Mouse (Mus musculus) spleen, adult 18-20 months (tissue): ENCODE measurements around the gene Pitpna.

ENCODE experiments used
- DNase-seq, 2 experiments: peaks; one replicate each; pipeline ENCODE4 v3.0.0; 2022; ENCODE audit warnings: mixed read lengths in 2 of 2

The Pitpna gene

GRCm38 (mm10) chr11:75635315-75635714 lies 47.4 kb downstream of the Pitpna start:
- no peak for DNase-seq

DNA sequence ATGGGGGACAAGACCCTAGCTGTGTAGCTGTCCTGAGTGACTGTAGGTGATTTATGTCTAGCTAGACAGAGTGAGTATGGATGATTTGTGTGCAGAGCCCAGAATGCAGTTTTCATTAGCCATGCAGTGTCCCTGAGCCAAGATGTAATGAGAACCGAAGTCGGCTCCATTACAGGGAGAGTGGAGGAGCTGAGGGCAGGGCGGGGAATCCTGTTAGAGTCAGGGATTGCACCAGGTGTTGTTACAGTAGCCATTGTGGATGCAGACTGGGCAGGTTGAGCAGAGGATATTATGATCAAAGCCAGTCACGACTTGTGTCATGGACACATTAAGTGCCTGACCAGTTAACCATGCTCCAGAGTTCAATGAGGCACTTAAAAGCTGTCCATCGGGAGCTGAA lies 55.4 kb downstream of the Pitpna start:
- no peak for DNase-seq

DNA sequence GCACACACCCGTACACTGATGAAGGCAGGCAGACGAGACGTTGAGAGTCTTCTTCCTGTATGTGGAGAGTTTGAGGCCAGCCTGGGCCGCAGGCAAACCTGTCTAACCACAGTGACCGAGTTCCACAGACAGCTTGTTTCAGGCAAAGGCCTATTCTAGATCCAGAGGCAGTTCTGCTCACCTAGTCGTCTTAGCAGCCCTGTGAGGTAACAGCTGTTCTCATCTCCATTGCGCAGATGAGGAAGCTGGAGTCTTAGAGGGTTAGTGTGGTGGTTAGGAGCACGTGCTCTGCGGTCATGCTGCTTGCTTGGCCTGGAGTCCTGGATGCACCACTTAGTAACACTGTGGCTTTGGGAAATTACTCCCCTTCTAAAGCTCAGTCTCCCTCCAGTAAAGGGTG lies 56.8 kb downstream of the Pitpna start:
- DNase-seq: no peak

DNA sequence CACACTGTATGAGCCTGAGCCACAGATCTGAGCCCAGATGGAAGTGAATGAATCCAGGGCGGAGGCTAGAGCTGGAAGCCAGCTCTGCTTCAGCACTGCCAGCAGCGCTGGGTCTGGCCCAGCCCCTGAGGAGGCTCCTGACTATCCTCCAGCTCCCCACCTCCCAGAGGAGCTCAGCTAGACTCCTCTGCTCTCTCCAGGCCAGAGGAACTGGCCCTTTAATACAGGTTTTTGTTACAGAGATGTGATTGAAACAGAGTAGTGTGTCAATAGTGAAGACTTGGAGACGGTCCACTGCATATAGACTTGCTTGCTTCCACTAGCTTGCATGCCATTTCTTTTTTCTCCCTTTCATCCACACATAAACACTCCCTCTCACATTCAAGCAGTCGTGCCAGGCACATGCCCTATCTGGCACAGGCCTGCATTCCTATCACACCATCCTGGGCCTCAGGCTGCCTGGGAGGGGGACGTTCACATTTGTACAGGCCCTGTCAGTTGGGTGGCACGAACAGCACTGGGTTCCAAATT lies 59.8 kb downstream of the Pitpna start:
- no peak for DNase-seq

- no peak for DNase-seq
Measured at GRCm38 (mm10) chr11:75649155-75649561, 61.3 kb downstream of the Pitpna start.

- DNase-seq: no peak
Measured at GRCm38 (mm10) chr11:75650311-75650710, 62.4 kb downstream of the Pitpna start, which contains the start of gene Myo1c. Gene Myo1c, plus strand, starts transcription at chr11:75650504.

DNA sequence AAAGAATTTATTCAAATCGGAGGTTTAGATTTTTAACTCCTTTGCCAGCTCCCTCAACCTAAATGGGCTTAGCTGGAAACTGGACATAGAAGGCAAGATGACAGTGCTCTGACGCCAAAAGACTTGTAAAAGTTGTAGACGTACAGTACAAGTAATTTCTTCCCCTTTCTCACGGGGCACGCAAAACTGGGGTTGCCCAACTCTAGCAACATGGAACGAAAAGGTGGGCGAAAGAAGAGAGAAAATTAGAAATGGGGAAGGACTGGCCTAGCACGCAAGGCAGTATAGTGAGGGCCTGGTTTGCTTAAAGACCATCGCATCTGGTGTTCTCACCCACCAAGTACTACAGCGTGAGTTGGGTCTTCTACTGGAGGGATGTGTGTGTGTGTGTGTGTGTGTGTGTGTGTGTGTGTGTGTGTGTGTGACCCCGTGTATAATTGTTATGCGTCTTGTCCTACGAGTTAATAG lies 63.1 kb downstream of the Pitpna start:
- no peak for DNase-seq

DNA sequence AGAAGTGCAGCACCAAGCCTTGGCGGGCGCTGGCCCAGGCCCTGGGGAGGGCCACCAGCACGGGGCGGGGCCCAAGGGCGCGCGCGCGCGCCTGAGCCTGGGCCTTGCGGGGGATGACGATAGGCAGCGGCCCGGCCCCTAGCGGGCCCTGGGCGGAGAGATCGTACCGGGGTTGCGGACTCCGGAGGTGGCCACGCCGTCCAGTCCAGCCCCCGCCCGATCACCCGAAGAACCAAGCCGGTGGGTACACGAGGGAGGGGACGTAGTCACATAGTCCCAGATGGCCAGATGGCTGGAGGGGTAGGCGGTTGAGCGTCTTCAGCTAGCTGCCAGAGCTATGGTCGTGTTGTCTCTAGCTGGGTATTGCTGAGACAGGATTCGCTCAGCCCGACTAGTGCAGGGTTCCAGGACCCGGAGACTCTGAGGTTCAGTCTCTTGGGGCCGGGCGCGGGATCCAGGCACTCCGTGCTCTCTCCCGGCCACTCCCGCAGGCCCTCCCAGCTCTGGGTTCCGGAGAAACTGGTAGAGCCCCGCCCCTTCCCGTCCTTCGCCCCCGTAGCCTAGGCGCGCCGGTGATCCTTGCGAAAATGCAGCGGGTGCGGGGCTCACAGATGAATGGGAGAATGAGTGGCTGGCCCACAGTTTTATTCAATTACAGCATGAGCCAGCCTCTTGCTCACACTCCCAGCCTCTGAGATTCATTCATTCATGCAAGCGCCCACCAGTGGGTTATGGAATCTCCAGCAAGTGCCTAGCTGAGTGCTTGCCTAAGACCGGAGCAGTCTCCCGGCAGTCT lies 63.7 kb downstream of the Pitpna start:
- DNase-seq: peak; percentile 85

DNA sequence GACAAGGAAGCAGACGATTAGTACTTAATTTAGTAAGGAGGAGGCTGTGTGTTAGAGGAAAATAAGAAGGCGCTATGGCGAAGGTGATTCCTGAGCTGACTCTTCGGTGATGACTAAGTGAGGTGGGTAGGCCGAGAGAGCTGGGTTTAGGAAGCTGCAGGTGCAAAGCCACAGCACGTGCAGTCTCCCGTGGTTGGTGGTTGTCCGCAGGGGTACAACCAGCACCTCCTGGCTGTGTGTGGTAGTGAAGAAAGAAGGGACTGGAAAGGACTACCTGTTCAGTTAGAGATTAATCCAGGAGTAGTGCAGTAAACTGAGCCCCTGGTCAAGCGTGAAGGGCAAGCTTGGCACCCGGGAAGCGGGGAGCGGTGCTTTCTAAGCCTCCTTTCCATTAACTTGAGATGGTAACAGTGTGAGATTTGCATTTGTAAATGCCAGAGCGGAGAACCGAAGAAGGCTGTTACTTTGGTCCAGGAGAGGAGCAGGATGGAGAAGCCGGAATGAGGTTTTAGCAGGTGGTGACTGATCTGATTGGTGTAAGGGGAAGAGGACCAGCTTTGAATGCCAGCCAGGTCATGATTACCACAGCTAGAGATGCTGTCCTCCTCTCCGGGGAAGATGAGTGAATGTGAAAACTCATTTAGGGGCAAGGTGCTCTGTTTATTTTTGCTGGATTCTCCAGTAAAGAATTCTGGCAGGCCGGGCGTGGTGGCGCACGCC lies 64.5 kb downstream of the Pitpna start:
- DNase-seq: peak; percentile 55 to 64

DNA sequence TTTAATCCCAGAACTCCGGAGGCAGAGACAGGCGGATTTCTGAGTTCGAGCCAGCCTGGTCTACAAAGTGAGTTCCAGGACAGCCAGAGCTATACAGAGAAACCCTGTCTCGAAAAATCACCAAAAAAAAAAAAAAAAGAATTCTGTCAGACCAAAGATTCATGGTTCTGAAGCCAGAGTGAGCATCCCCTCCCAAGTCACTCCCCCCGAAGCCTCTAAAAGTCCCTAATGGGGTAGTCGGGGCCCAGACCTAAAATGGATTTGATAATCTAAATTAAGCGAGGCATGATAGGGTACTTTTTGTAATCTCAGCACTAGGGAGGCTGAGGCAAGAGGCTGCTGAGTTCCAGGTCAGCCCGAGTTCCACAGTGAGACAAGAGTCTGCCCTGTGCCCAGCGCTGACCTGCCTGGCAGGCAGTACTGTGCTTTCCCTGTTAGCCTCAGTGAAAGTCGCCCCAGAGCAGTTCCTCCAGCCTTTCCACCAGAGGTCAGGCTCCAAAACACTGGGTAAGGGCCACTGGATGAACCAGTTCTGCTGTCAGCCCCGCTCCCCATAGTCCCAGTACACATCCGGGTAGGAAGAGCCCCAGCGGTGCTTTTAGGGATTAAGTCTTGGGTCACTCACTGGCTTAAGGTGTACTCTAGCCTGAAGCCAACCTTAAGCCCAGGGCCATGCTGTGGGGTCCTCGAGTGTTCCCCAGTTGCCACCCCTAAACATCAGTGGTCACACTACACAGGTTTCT lies 65.2 kb downstream of the Pitpna start:
- peak; percentile 36 to 53 for DNase-seq

DNA sequence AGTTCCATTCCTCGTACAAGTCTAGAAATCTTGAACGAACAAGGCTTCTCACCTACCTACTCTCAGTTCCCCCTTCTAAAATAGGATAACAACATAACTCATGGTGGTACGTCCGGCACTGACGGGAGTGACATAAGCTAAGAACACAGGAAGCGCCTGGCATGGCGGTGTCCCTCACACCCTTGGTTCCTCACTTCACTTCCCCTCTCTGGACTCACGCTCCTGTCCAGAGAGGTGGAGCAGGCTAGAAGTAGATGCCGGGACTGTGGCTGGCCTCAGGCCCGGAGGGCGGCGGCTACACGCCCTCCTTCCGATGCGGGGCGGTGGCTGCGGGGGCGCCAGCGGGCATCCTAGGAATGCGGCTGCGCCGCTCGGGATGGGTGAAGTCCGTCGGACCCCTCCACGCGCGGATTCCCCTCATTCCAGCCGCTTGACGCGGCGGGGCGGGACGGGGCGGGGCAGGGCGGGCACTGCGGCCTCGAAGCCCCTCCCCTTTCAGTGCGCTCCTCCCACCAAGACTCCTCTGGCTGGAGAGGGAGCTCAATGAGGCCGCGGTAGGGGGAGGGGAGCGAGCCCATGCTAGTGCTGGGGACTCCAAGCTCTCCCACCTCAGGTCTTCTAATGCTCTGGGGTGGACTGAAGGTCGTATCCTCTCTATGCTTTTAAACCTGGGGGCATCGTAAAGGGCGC lies 66.0 kb downstream of the Pitpna start:
- DNase-seq: peak; percentile 81 to 86

DNA sequence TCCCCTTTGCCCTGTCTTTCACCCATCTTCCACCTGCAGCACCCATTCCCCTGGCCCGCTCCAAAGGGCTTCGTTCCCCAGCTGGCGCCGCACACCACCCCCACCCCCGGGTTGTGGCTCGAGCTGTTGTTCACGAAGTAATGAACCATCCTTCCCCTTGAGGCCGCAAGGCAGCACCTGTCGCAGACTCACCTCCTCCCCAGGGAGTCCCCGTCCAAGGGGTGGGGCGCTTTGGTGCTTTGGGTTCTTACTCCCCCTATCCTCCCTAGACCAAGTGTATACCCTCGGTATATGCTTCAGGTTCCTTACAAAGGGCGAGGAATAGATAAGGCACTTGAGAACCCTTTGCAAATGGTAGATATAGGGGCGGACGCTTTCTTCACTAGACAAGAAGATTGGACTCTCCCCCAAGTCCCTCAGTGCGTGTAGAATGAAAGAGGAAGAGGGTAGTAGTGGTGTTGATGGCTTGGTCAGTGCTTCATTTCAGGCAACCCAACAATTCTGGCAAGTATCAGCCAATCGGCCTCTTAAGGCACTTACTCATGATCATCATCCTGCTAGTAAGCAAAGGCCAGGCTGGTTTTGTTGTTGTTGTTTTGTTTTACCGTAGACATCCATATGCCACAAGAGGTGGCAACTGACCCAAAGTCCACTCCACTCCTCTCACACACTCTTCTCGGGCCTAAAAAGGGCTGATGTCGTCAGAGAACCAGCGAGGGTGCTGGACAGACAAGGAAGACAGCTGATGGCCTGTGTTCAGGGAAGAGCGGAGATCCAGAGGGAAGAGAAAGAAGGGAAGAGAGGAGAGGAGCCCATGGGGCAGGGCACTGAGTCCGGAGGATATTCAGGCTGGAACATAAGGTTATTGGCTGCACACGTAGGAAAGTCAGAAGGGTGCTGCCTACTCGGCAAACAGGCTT lies 66.8 kb downstream of the Pitpna start:
- peak; percentile 81 to 89 for DNase-seq

DNA sequence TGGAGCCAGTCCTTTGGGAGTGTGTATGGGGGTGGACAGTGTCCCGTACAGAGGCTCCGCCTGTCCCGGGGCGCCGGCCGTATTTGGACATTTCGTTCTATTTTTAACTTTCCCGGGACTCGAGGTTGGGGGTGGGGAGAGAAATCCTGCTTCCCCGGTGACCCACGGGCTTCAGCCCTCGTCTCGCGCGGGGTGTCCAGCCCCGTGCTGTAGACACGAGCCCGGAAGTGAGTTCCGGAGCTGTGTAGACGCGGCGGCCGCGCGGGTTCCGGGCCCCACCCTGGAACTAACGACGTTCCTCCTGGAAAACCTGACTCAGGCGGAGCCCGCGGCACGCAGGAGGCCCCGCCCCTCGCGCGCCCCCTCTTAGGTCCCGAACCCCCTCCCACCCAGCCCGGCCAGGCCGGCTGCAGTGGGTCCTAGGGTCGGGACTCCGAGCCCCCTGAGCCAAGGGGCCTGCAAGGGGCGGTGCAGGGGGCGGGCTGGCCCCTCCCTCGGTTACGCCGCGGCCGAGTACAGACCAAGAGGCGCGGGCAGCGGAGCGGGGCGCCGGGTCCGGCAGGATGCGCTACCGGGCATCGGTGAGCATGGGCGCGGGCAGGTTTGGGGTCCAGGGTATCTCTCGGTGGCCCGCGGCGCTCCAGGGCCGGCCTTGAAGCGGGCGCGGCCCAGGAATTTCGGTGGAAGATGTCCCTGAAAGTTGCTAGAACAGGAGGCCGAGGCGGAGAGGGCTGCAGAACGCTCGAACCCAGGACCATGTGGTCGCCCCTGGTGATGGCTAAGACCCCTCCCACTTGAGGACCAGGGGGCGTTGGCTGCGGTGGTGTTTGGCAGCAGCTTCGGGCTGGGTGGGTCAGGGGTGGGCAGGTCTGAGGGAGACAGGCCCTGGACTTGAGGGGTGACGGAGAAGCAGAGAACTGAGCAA lies 68.0 kb downstream of the Pitpna start:
- DNase-seq: peak; percentile 80 to 87

DNA sequence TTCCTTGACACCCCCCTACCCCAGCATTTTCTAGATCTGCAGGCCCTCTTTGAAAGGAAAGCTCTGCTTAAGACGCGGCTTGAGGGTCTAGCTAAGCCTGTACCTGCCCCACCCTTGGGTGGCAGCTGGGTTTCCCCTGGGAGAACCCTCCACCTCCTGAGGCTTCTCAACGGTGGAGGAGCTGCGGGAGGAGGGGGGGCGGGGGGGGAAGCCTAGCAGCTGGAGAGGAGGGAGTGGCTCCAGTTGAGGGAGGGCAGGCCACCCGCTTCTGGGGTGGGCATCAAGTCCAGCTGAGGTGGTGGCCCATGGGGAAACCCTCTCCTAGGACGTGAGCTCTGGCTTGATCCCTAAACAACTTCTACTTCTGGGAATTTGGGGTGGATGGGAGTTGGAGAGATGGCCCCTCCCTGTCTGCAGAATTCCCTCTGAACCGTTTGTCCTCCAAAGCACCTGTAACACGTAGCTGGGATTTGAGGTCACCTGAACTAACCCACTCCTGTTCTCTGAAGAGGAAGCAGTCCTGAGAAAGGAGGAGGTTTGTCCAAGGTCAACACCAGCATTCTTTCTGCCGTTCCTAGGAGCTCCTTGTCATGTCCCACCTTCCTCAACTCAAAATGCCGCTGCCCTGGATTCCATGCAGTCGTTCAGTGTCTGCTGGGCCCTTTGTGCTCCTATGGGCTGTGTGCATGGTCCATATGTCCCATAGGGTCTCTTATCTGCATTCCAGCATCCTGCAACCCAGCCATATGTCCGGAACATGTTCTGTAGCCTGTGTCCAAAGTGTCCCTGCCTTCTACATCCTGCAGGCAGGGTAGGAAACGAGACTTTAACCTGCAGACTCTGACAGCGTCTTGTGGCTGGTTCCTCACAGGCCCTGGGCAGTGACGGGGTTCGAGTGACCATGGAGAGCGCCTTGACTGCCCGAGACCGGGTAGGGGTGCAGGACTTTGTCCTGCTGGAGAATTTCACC lies 69.0 kb downstream of the Pitpna start:
- DNase-seq: peak; percentile 48 to 52

GRCm38 (mm10) chr11:75657841-75658240 lies 69.9 kb downstream of the Pitpna start:
- no peak for DNase-seq

DNA sequence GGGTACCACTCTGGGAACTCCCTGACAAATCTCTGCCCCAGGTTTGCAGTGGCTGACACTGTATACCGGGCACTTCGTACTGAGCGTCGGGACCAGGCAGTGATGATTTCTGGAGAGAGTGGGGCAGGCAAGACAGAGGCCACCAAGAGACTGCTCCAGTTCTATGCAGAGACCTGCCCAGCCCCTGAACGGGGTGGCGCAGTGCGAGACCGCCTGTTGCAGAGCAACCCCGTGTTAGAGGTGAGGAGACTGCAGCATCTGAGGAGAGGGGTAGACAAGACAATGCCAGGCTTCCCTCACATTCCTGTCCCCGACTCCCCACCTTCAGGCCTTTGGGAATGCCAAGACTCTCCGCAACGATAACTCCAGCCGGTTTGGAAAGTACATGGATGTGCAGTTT lies 70.4 kb downstream of the Pitpna start:
- no peak for DNase-seq

- no peak for DNase-seq
Measured at GRCm38 (mm10) chr11:75658996-75659750, 71.3 kb downstream of the Pitpna start.

DNA sequence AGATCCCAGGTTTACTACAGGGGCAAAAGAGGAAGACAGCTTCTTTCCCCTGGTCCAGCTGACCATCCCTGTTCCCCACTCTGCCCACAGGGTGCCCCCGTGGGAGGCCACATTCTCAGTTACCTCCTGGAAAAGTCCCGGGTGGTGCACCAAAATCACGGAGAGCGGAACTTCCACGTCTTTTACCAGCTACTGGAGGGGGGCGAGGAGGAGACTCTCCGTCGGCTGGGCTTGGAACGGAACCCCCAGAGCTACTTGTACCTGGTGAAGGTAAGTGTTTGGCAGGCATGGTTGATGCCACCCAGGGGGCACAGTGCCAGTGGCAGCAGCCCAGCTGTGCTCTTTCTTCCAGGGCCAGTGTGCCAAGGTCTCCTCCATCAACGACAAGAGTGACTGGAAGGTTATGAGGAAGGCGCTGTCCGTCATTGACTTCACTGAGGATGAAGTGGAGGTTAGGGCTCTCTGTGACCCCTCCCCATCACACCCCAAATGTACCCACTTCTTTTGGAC lies 72.2 kb downstream of the Pitpna start:
- DNase-seq: no peak
